Mouse (Mus musculus): ENCODE data around the gene Rccd1.

Gene Rccd1

GRCm38 (mm10) chr7:80324043-80324815, at the start of gene Rccd1:
Rccd1 (minus strand) TSS chr7:80324454.
- peak; percentile 96 for DNase-seq (ENCODE audit: low spot score)

DNA sequence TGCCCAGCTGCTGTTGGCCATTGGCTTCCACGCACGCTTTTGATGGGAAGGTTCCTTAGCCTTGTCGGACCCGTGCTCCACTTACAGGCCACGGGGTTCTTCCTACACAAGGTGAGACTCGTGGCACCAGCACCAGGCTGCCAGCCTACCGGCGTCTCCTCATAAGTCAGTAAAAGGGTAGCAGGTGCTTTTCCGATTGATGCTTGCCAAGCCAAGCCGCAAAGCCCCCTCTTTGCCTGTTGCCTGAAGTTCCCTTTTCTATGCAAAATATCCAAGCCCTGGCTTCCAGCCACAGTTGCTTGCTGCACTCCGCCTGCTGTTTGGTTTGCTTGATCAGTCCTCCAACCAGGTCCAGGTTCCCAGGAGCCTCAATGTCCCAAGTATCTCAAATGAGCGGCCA, 49.6 kb upstream of the Rccd1 start:
- no peak for DNase-seq (ENCODE audit: low spot score)

GRCm38 (mm10) chr7:80373352-80373751, 49.1 kb upstream of the Rccd1 start:
- DNase-seq (ENCODE audit: low spot score): no peak

GRCm38 (mm10) chr7:80372667-80373066, 48.4 kb upstream of the Rccd1 start:
- DNase-seq (ENCODE audit: low spot score): no peak

GRCm38 (mm10) chr7:80372166-80372565, 47.9 kb upstream of the Rccd1 start:
- no peak for DNase-seq (ENCODE audit: low spot score)

GRCm38 (mm10) chr7:80371041-80371751, 46.9 kb upstream of the Rccd1 start, which contains the start of gene Man2a2:
Man2a2 (minus strand) TSS chr7:80371375.
- DNase-seq (ENCODE audit: low spot score): peak; percentile 71

GRCm38 (mm10) chr7:80370649-80371040, 46.4 kb upstream of the Rccd1 start:
- peak; percentile 73 for DNase-seq (ENCODE audit: low spot score)

GRCm38 (mm10) chr7:80369967-80370431, 45.7 kb upstream of the Rccd1 start:
- DNase-seq (ENCODE audit: low spot score): no peak

GRCm38 (mm10) chr7:80369461-80369860, 45.2 kb upstream of the Rccd1 start:
- no peak for DNase-seq (ENCODE audit: low spot score)

DNA sequence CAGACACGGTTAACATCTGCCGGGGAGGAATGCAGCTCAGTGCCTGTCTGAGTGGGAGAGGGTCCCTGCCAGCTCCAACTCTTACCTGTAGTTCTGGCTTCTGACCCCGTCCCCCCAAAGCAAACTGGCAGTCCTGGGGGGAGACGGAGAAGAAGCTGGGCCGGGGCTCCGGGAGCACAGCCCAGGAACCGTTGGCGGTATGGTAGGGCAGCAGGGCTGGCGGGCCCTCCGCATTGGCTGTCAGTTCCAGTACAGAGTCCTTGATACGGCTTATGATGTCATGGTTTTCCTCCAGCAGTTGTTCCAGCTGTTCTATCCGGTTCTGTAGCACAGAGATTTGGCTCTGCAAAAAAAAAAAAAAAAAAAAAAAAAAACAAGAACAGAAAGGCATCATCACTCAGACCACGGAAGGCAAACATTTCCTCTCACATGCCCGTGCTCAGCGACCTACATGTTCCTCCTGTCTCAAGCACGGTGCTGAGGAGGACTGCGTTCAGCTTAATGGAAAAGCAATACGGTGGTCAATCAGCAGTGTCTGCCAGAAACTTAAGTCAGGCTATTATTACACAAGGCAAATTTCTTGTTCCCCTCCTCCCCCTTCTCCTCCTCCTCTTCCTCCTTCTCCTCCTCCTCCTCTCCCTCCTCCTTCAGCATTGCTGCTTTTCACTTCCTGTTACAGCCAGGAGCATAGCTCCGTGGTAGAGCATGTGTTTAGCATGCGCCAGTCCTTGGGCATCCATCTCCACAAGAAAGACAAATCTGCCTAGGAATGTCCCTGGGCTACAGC, 44.6 kb upstream of the Rccd1 start:
- no peak for DNase-seq (ENCODE audit: low spot score)

DNA sequence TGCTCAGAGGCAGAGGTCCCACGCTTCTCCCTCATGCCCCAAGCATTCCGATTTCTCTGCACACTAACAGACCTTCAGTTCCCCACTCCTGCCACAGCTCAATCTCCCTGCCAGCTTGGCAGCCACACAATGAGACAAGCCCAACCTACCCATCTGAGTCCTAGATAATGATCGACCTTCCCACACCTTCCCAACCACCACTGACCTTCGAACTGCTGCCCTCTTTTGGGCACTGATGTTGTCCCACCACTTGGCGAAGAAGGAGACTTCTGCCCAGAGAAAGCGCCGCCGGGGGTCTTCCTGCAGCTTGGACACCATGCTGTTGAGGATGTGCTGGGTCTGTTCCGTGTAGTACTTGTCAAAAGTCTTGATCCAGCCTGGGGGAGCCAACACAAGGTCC, 43.8 kb upstream of the Rccd1 start:
- DNase-seq (ENCODE audit: low spot score): no peak

GRCm38 (mm10) chr7:80367232-80367631, 43.0 kb upstream of the Rccd1 start:
- DNase-seq (ENCODE audit: low spot score): no peak

- DNase-seq (ENCODE audit: low spot score): no peak
Observed at GRCm38 (mm10) chr7:80365759-80366158, 41.5 kb upstream of the Rccd1 start.

GRCm38 (mm10) chr7:80360435-80360834, 36.2 kb upstream of the Rccd1 start:
- DNase-seq (ENCODE audit: low spot score): no peak

GRCm38 (mm10) chr7:80358039-80358438, 33.8 kb upstream of the Rccd1 start:
- no peak for DNase-seq (ENCODE audit: low spot score)

- DNase-seq (ENCODE audit: low spot score): no peak
Observed at GRCm38 (mm10) chr7:80357156-80357555, 32.9 kb upstream of the Rccd1 start.

DNA sequence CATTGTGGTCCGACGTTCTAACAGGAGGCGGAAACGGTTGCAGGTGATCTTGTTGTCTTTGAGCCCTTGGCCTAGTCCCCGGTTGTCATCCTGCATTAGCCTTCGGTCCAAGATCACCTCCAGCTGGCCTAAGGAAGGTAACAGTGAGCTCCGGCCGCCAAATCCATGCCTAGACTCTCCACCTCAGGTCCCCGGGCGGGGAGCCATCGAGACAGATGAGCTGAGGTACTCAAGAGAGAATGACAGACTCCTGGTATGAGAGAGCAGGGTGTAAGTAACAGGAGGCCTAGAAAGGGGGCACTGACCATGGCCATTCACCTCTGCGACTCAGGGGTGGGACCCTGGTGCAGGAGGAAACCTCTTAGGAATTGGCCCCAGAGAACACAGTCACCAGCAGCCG, 32.1 kb upstream of the Rccd1 start:
- no peak for DNase-seq (ENCODE audit: low spot score)

DNA sequence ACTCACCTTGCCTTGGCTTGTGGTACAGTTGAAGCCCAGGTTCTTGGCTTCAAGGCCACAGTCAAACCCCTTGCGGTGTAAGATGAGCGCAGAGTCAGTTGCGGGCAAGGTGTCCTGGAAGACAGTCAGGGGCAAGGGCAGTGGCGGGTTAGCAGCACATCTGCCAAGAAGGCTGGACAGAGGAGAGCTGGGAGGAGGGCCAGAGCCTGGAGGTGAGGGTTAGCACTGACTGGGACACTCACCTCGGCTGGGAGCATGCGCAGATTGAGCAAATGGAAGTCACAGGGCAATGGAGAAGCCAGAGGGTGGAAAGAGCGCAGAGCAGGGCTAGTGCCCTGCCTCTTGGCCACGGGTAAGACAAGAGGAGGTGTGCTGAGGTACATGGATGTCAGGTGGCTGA, 28.7 kb upstream of the Rccd1 start:
- no peak for DNase-seq (ENCODE audit: low spot score)

GRCm38 (mm10) chr7:80350808-80351207, 26.6 kb upstream of the Rccd1 start:
- no peak for DNase-seq (ENCODE audit: low spot score)

DNA sequence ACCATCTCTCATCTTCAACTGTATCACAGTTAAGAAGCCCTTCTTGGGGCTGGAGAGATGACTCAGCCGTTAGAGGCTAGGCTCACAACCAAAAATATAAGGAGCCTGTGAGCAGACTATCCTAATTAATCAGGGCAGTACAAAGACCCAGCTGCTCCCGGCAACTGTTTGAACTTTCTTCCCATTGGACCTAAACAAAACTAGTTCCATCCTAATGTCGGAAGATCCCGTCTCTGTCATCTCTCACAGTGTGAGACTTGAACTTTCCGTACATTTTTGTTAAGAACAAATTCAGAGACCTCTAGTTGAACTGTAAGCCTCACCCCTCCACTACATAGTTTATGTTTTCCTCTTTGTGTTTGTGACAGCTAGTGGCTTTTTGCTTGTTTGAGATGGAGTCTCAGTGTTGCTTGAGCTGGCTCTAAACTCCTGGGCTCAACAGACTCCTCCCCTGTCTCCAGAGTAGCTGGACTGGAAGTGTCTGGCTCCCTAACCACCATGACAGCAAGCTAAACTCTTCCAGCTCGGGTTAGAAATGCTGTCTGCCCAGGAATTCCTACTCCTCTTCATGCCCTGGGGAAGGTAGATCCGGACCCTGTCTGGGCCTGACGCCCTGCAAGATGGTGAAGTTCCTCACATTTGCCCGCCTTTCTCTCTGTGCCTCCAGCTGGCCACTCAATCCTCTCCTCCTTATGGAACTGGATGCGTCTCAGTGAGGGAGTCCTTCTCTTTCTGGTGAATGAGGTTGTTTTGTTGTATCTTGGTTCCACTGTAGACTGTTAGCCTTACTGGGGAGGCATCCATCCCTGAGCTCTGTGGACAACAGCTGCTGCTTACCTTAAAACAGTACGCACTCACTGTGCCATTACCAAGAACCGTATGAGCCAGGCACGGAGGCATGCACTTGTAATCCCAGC, 23.7 kb upstream of the Rccd1 start:
- DNase-seq (ENCODE audit: low spot score): no peak

DNA sequence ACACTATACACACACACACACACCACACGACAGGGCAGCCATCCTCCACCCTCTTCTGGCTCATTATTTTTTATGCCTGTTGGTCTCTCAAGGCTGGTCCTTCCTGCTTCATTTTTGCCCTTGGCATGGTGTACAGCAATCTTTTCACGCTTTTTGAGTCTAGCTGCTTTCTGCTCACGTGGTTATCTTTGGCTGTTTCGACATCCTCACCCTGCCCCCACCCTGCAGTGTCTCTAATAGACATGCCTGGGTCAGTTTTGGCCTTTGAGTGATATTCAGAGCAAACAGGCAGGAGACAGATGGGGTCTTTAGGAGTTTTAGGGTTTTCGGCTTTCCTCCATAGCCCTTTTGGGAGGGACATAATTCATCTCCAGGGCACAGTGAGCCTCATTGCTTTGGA, 22.6 kb upstream of the Rccd1 start:
- DNase-seq (ENCODE audit: low spot score): no peak

- DNase-seq (ENCODE audit: low spot score): no peak
Observed at GRCm38 (mm10) chr7:80346173-80346572, 21.9 kb upstream of the Rccd1 start.

Measured in lung, postnatal 25 days (tissue).